Mouse (Mus musculus) hindbrain, embryonic 16.5 days (tissue): ENCODE data around the gene Bend5. TPM values are rescaled to one million over a fixed set of nuclear protein-coding genes. Genes with fewer than 3 reads are reported as not detected.

Experiments
- ATAC-seq: fragments of 200-750 bp; cut with Nextera tagmentation; 2 replicates; pipeline ENCODE4 v1.8.0; 2017; ENCODE audit warnings: moderate TSS enrichment, moderate library complexity
- H3K27ac ChIP-seq: fragments of 300-500 bp; sonication (generic); 2 replicates; pipeline ENCODE4 v1.5.1; 2014; ENCODE audit warnings: low read depth, mild to moderate bottlenecking, control low read depth, low read length, moderate library complexity
- H3K27me3 ChIP-seq: fragments of 300-500 bp; sonication (generic); replicated peaks from 2 replicates; pipeline ENCODE4 v1.6.1; 2014; ENCODE audit warnings: low read length; ENCODE audit not compliant: control insufficient read depth, insufficient read depth
- H3K36me3 ChIP-seq: fragments of 300-500 bp; sonication (generic); 2 replicates; pipeline ENCODE4 v1.6.1; 2014; ENCODE audit warnings: mild to moderate bottlenecking, low read length, moderate library complexity, mixed read lengths; ENCODE audit not compliant: control insufficient read depth, insufficient read depth
- H3K4me1 ChIP-seq: fragments of 300-500 bp; sonication (generic); 2 replicates; pipeline ENCODE4 v1.6.1; 2014; ENCODE audit warnings: low read depth, low read length; ENCODE audit not compliant: control insufficient read depth, insufficient read depth
- H3K4me2 ChIP-seq: fragments of 300-500 bp; sonication (generic); 2 replicates; pipeline ENCODE4 v1.6.1; 2014; ENCODE audit warnings: mild to moderate bottlenecking, low read length, control low read depth, moderate library complexity
- H3K4me3 ChIP-seq: fragments of 300-500 bp; sonication (generic); 2 replicates; pipeline ENCODE4 v1.5.1; 2014; ENCODE audit warnings: mild to moderate bottlenecking, low read length, control low read depth, moderate library complexity
- H3K9ac ChIP-seq: fragments of 300-500 bp; sonication (generic); 2 replicates; pipeline ENCODE4 v1.6.1; 2014; ENCODE audit warnings: low read depth, mild to moderate bottlenecking, control low read depth, low read length, moderate library complexity
- H3K9me3 ChIP-seq: fragments of 300-500 bp; sonication (generic); 2 replicates; pipeline ENCODE4 v1.6.1; 2014; ENCODE audit warnings: mild to moderate bottlenecking, low read length, moderate library complexity; ENCODE audit not compliant: control insufficient read depth
- WGBS: fragments of 180-500 bp; shearing (Covaris S2); extraction: QIAGEN DNeasy Blood & Tissue Kit; methylation state at CpG from one replicate; pipeline ENCODE4 v1.1.7; 2014; 5-methylcytosine and 5-hydroxymethylcytosine counted together
- polyA plus RNA-seq: library from polyadenylated mRNA; unstranded; fragments of >200 nt; fragmentation: Nextera tagmentation; extraction: Ambion mirVana; gene quantifications from 2 replicates; pipeline ENCODE4 v1.2.1, GENCODE M21; 2015

Gene Bend5
- polyA plus RNA-seq: 44.9 and 49.8 TPM in 2 replicates

GRCm38 (mm10) chr4:111414818-111415488 lies at the start of gene Bend5:
Gene Bend5, plus strand, starts transcription at chr4:111415006.
- under 1% methylated on average over 60 of the region's 66 CpGs for WGBS
- H3K4me3 ChIP-seq: peak within 1 kb of the TSS; percentile 69
- no peaks in the 10 kb centered on the region for H3K27me3 ChIP-seq
- peak within 1 kb of the TSS; percentile 90 for H3K4me2 ChIP-seq
- H3K36me3 ChIP-seq: no peaks in the 10 kb centered on the region
- peak within 1 kb of the TSS; percentile 99 for H3K9ac ChIP-seq
- H3K9me3 ChIP-seq: no peaks in the 10 kb centered on the region
- peaks cover 26% of the 10 kb centered on the region for H3K4me1 ChIP-seq
- peak; percentile 97 for ATAC-seq
- peak within 1 kb of the TSS; percentile 91 for H3K27ac ChIP-seq

GRCm38 (mm10) chr4:111367771-111368170 lies 47.0 kb upstream of the Bend5 start:
- H3K4me3 ChIP-seq: no peak overlapping the region
- ATAC-seq: no peak
- H3K27ac ChIP-seq: no peak overlapping the region
- no peaks in the 10 kb centered on the region for H3K36me3 ChIP-seq
- H3K4me2 ChIP-seq: no peak overlapping the region
- H3K9ac ChIP-seq: no peak overlapping the region
- 60% methylated on average over 2 of the region's 2 CpGs for WGBS
- no peaks in the 10 kb centered on the region for H3K27me3 ChIP-seq
- H3K4me1 ChIP-seq: no peaks in the 10 kb centered on the region
- no peaks in the 10 kb centered on the region for H3K9me3 ChIP-seq

GRCm38 (mm10) chr4:111377159-111377558 lies 37.6 kb upstream of the Bend5 start:
- Histone ChIP-seq H3K4me3 (no peak overlapping the region), H3K4me2 (no peak overlapping the region), H3K9ac (no peak overlapping the region), H3K27me3 (no peaks in the 10 kb centered on the region), H3K36me3 (no peaks in the 10 kb centered on the region), H3K9me3 (no peaks in the 10 kb centered on the region), H3K27ac (no peak overlapping the region), H3K4me1 (no peaks in the 10 kb centered on the region)
- ATAC-seq: no peak

- WGBS: 89% methylated on average over 3 of the region's 3 CpGs
These were observed 36.7 kb upstream of the Bend5 start for GRCm38 (mm10) chr4:111378071-111378470.

GRCm38 (mm10) chr4:111383101-111383500 lies 31.7 kb upstream of the Bend5 start:
- H3K4me2 ChIP-seq: no peak overlapping the region
- ATAC-seq: no peak
- no peaks in the 10 kb centered on the region for H3K36me3 ChIP-seq
- no peak overlapping the region for H3K9ac ChIP-seq
- H3K27me3 ChIP-seq: no peaks in the 10 kb centered on the region
- WGBS: 78% methylated on average over 2 of the region's 2 CpGs
- H3K4me3 ChIP-seq: no peak overlapping the region
- no peaks in the 10 kb centered on the region for H3K4me1 ChIP-seq
- H3K27ac ChIP-seq: no peak overlapping the region
- no peaks in the 10 kb centered on the region for H3K9me3 ChIP-seq

More at GRCm38 (mm10) chr4:111378071-111378470, 36.7 kb upstream of the Bend5 start:
- Histone ChIP-seq H3K27ac (no peak overlapping the region), H3K27me3 (no peaks in the 10 kb centered on the region), H3K36me3 (no peaks in the 10 kb centered on the region), H3K4me1 (no peaks in the 10 kb centered on the region), H3K4me3 (no peak overlapping the region), H3K9ac (no peak overlapping the region), H3K9me3 (no peaks in the 10 kb centered on the region), H3K4me2 (no peak overlapping the region)
- no peak for ATAC-seq

GRCm38 (mm10) chr4:111390736-111391135 lies 24.1 kb upstream of the Bend5 start:
- H3K36me3 ChIP-seq: no peaks in the 10 kb centered on the region
- H3K27me3 ChIP-seq: no peaks in the 10 kb centered on the region
- H3K9ac ChIP-seq: no peak overlapping the region
- H3K4me2 ChIP-seq: no peak overlapping the region
- H3K27ac ChIP-seq: no peak overlapping the region
- no peaks in the 10 kb centered on the region for H3K9me3 ChIP-seq
- no peaks in the 10 kb centered on the region for H3K4me1 ChIP-seq
- no peak overlapping the region for H3K4me3 ChIP-seq
- no peak for ATAC-seq

GRCm38 (mm10) chr4:111399784-111400183 lies 15.0 kb upstream of the Bend5 start:
- no peak overlapping the region for H3K4me2 ChIP-seq
- no peaks in the 10 kb centered on the region for H3K27me3 ChIP-seq
- no peak overlapping the region for H3K4me3 ChIP-seq
- ATAC-seq: no peak
- peaks cover 3% of the 10 kb centered on the region; the same call in 1 of the 2 replicates for H3K4me1 ChIP-seq
- no peaks in the 10 kb centered on the region for H3K36me3 ChIP-seq
- no peak overlapping the region for H3K9ac ChIP-seq
- no peaks in the 10 kb centered on the region for H3K9me3 ChIP-seq
- H3K27ac ChIP-seq: no peak overlapping the region

- ATAC-seq: peak; percentile 48; the same call in 1 of the 2 replicates
- Histone ChIP-seq H3K4me2 (no peak overlapping the region), H3K9ac (no peak overlapping the region), H3K27me3 (no peaks in the 10 kb centered on the region), H3K9me3 (no peaks in the 10 kb centered on the region), H3K36me3 (no peaks in the 10 kb centered on the region), H3K4me1 (peaks cover 3% of the 10 kb centered on the region; the same call in 1 of the 2 replicates), H3K4me3 (no peak overlapping the region), H3K27ac (no peak overlapping the region)
- 31% methylated on average over 2 of the region's 2 CpGs for WGBS
These were observed 14.1 kb upstream of the Bend5 start for GRCm38 (mm10) chr4:111400676-111401075.

- Histone ChIP-seq H3K36me3 (no peaks in the 10 kb centered on the region), H3K9me3 (no peaks in the 10 kb centered on the region), H3K4me1 (peaks cover 3% of the 10 kb centered on the region; the same call in 1 of the 2 replicates), H3K4me3 (no peak overlapping the region), H3K4me2 (no peak overlapping the region), H3K9ac (no peak overlapping the region), H3K27me3 (no peaks in the 10 kb centered on the region), H3K27ac (no peak overlapping the region)
- 46% methylated on average over 1 of the region's 1 CpGs for WGBS
- no peak for ATAC-seq
These were observed 11.6 kb upstream of the Bend5 start for GRCm38 (mm10) chr4:111403243-111403642.
